Mouse (Mus musculus): ENCODE data around the gene Actn1.

- TF ChIP-seq POLR2A (IDR thresholded peaks at IDR 0.05; ENCODE audit: low read depth, low read length), result no peak
- TF ChIP-seq CTCF (IDR thresholded peaks at IDR 0.05; ENCODE audit: borderline replicate concordance, insufficient read depth, low read length), result no peak
Observed at GRCm38 (mm10) chr12:80307556-80307955, 47.4 kb upstream of the Actn1 start.
